Mouse (Mus musculus): ENCODE measurements around the gene Ric3.
A peak's percentile ranks its signal among the peaks of the same experiment; 100 is the strongest.

The Ric3 gene

DNA sequence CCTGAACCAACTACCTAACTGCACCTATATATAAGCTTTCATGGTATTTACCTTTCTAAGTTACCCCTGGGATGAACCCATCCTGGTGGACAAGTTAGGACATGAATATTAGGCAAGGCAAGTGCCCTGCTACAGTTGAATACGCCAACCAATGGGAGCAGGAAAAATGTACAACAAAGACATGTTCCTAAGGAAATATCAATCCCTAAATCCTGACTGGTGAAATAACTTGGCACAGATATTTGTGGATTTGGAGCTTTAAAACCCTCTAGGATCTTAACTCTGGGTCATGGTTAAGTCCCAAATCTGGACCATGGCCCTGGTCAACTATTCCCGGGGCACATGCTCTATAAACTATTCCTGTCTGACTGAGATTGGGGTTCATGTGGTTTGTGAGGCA is 37.3 kb downstream of the Ric3 start:
- no peak for DNase-seq (ENCODE audit: low spot score)

- no peak for DNase-seq (ENCODE audit: low spot score)
Measured at GRCm38 (mm10) chr7:109039445-109039844, 43.7 kb downstream of the Ric3 start.

DNA sequence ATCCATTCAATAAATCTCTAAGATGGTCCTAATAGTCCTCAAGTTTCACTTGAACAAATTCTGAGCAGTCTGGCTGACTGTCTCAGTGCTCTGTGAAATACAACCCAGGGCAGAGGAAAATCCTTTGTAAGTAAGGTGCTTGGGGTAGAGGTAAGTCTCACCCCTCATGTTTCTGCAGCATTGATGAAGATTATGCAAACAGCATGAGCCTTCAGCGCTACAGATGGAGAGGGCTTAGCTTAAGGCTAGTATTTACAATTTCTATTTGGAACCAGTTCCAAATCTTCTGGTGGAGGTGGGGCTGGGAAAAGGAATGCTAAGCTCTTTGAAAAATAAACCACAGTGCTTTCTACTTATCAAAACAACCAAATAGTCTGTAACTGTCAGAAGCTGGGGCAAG is 44.1 kb downstream of the Ric3 start:
- DNase-seq (ENCODE audit: low spot score): no peak

GRCm38 (mm10) chr7:109038121-109038735 is 44.9 kb downstream of the Ric3 start:
- no peak for DNase-seq (ENCODE audit: low spot score)

- DNase-seq (ENCODE audit: low spot score): no peak
Measured at GRCm38 (mm10) chr7:109032054-109032453, 51.1 kb downstream of the Ric3 start.

DNA sequence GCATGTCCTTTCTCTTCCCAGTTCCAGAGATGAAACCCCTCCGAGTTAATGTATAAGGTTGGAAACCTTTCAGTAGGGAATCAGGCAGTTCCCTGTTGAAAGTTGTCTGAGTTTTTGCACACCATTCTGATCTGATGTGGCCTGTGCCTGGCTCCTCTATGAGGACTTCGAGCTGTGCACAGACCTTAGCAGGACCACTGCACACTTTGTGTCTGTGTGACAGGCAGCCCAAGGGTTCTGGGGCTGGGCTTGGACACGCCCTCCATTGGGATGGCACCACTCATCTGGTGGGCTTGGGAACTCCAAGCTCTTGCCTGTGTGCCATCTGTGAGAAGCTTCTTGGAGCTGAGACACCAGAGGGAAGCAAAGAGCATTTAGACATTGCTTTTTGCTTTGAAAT is 51.8 kb downstream of the Ric3 start:
- no peak for DNase-seq (ENCODE audit: low spot score)

- DNase-seq (ENCODE audit: low spot score): no peak
Measured at GRCm38 (mm10) chr7:109029961-109030465, 53.1 kb downstream of the Ric3 start.

DNA sequence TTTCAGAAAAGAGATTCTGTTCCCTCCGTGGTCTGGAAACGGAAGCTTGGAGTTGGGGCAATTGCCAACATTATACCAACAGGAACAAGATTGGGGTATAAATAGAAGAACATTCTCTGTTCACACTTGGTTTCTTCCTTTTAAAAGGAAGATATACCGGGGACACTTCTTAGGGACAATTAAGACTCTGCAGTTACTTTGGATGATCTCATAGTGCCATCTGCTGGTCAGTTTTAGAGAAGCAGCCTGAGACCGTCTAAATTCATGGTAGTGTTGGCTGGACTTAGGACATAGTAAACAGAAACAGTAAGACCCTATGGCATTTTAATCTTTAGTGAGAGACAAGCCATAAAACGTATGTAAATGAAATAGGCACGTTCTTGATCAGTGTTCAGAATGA is 54.9 kb downstream of the Ric3 start:
- DNase-seq (ENCODE audit: low spot score): peak; percentile 72

DNA sequence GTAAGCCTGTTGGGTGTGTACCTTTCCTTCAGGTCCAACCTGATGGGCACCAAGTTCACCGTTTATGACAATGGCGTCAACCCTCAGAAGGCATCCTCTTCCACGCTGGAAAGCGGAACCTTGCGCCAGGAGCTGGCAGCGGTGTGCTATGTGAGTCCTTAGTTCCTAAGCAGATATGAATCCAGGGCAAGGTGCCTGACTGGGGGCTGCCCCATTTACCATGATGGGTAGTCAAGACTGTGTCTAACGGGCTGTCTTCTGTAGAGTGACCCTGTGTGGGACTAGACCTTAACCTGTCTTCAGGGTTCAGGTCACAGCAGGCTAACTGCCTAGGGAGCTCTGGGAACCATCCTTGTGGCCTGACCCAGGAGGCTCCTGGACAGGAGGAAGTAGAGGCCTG is 55.4 kb downstream of the Ric3 start:
- DNase-seq (ENCODE audit: low spot score): no peak

- DNase-seq (ENCODE audit: low spot score): no peak
Measured at GRCm38 (mm10) chr7:109026976-109027375, 56.2 kb downstream of the Ric3 start.

DNA sequence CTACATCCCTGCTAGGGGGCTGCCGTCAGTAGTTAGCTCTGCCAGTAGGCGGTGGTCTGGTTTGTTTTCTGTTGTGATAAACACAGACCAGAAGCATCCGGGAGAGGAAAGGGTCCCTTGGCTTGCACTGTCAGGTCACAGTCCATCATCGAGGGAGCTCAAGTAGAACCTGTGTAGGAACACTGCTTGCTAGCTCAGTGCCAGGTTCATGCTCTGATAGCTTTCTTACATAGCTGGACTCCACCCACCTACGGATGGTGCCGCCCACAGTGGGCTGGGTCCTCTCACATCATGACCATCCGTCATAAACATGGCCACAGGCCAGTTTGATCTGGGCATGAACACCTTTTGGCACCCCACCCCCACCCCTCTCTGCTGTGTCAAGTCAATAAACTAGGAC is 57.4 kb downstream of the Ric3 start:
- no peak for DNase-seq (ENCODE audit: low spot score)

DNA sequence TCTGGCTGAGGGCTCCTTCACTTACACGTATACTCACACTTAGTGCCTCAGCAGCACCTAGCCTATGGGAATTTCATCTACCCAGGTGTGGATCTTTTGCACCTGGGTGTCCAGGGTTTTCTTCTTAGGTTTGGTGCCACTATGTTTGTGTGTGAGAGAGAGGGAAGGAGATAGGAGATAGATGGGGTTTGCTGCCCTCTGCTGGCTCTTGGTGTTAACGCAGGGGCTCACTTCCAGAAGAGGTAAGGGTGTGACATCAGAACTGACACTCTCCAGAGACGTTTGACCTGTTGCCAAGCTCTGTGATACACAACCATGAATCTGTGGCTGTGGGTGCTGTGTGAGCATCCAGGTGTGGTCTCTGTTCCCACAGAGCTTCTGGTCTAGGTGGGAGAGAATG is 61.7 kb downstream of the Ric3 start:
- peak; percentile 67 for DNase-seq (ENCODE audit: low spot score)

- DNase-seq (ENCODE audit: low spot score): no peak
Measured at GRCm38 (mm10) chr7:109019243-109019642, 63.9 kb downstream of the Ric3 start.

DNA sequence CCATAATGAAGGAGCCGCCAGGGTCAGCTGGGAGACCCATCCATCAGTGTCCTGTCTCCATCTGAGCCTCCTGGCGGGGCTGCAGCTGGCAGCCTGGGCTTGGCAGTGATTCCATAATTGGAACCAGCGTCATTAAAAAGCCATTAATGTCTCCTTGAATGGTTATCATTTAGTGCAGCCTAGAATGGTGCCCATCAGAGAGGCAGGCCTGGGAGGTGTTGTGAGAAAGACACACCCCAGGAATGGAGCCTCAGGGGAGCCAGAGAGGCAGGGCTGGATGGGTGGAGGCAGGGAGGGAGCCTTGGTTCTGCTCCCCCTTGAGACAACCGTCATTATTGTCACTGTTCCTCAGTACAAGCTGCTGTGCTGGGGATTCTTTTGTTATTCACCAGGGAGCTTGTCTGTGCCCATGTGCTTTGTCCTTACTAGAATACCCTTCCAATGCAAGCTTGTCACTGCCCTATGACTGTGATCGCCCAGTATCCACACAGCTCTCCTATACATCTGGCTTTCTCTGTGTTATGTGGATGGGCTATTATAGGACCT is 66.7 kb downstream of the Ric3 start:
- DNase-seq (ENCODE audit: low spot score): no peak

GRCm38 (mm10) chr7:109014851-109015250 is 68.3 kb downstream of the Ric3 start:
- no peak for DNase-seq (ENCODE audit: low spot score)

GRCm38 (mm10) chr7:109012998-109013625 is 70.0 kb downstream of the Ric3 start:
- peak; percentile 8 for DNase-seq (ENCODE audit: low spot score)

DNA sequence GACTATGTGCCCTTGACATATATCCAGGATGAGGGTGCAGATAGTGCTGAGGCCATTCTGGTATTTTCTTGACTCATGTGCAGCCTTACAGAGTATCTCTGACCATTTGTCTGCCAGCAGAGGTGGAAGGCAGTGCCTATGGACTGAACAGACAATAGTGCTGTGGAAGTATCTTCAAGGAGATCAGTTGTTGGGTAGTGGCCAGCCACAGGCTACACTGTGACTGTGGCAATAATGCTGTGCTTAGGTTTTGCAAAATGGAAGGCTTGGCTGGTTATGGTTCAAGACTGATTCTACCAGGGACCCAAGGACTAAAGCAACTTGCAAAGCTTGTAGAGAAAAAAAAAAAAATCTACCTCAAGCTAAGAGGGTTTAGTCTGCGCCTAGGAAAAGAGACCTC is 70.6 kb downstream of the Ric3 start:
- no peak for DNase-seq (ENCODE audit: low spot score)

- no peak for DNase-seq (ENCODE audit: low spot score)
Measured at GRCm38 (mm10) chr7:109011596-109012180, 71.4 kb downstream of the Ric3 start.

DNA sequence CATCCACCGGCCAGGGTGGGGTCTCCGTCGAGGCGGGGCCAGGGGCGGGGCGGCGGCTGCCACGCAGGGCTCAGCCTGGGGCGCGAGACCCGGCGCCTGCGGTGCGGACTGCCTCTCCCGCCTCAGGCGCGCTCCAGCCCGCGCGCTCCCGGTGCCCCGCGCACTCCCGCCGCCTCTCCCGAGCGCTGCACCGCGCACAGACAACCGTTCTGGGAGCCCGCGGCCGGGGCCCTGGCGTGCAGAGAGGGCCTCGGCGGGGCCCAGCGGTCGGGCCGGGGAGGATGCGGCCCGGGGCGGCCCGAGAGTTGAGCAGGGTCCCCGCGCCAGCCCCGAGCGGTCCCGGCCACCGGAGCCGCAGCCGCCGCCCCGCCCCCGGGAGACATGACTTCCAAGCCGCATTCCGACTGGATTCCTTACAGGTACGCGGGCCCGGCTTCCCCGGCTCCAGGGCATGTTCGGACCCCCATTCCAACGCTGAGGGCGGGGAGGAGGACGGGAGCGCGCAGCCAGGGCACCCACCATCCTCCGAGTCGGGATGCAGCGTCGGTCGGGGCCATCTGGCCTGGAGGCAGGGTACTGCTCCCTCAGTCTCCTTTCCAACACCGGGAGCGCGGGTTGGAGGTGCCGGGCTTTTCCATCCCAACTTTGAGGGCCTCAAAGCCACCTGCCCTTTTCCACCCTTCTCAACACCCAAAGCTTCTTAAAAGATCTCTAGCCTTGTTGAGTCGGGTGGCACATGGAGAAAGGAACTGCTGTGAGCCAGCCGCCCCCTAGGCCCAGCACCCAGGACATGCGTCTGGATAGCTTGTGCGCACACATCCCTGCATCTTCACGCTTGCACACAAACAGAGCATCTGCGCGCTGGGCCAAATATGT is 72.2 kb downstream of the Ric3 start:
- no peak for DNase-seq (ENCODE audit: low spot score)

GRCm38 (mm10) chr7:109009260-109009659 is 73.9 kb downstream of the Ric3 start:
- no peak for DNase-seq (ENCODE audit: low spot score)

DNA sequence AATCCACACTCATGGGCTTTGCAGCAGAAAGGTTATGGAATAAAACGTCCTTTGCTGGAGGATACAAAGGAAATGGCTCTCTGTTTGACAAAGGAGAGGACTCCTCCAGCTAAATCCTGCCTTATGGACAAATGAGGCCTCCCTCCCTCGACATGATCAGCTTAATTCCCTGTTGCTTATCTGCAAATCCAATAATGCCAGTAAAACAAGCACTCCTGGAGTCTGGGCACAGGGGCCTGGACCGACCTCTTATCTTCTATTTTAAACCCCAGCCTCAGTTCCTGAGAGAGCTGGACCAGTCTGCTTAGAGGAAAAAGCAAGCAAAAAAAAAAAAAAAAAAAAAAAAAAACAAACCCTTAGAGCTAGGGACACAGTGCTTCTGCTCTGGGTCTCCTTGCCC is 79.5 kb downstream of the Ric3 start:
- DNase-seq (ENCODE audit: low spot score): no peak

- no peak for DNase-seq (ENCODE audit: low spot score)
Measured at GRCm38 (mm10) chr7:109001971-109002370, 81.2 kb downstream of the Ric3 start.

All from adipocyte (in vitro differentiated cells).